Mouse (Mus musculus) lung, adult 2 months (tissue): ENCODE measurements around the gene Klhl29.

ENCODE experiments used
- CTCF ChIP-seq: fragments of 200-500 bp; IDR thresholded peaks from 2 replicates; pipeline ENCODE4 v1.5.1; 2011; ENCODE audit warnings: mild to moderate bottlenecking, low read length, control low read depth; ENCODE audit not compliant: insufficient read depth
- POLR2A ChIP-seq: fragments of 200-500 bp; IDR thresholded peaks from 2 replicates; pipeline ENCODE4 v1.6.1; 2011; ENCODE audit warnings: low read depth, mild to moderate bottlenecking, control low read depth, low read length, borderline replicate concordance; ENCODE audit errors: extremely low read depth

DNA sequence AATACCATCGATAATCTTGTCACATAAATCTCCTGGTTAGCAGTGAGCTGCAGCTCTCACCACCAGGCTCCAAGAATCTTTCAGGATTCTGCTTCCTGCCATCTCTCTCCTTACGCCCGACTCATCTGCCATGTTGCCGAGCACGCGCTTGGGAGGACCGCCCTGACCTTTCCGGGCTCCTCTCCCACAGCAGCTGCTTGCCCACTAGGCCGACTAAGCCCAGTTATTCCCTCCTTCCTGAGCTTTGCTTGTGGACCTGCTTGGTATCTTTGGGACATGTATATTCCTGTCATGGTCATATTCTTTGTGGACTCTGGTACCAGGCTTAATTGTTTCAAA lies 183.1 kb downstream of the Klhl29 start:
- TF ChIP-seq CTCF (no peak), POLR2A (no peak)
